Mouse (Mus musculus): ENCODE data around the gene Aspscr1. TPM values are rescaled to one million over a fixed set of nuclear protein-coding genes. Genes with fewer than 3 reads are reported as not detected.

Gene Aspscr1
- polyA plus RNA-seq, 1 experiment: 42.8 TPM

DNA sequence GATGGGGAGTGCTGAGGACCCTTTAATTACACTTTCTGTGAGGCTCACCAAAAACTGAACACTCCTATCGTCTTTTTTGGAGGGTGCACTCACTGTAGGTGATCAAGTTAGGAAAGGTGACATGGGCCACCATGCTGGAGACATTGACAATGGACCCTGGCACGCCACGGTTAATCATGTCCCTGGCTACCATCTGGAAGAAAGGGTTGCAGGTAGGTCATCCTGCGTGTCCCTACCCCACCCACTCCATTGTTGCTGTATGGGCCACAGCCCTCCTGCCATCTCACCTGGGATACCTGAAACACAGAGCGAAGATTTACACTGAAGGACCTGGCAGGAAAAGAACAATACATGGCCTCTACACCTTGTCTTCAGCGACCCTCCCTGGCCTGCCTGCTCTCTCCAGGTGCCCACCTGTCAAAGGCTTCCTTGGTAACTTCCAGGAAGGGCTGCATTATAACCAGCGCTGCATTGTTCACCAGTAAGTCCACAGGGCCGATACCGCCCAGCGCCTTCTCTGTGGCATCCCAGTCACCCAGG lies 57.6 kb downstream of the Aspscr1 start:
- TF ChIP-seq CTCF (IDR thresholded peaks at IDR 0.05; ENCODE audit: low read depth, low read length): no peak
- TF ChIP-seq POLR2A (IDR thresholded peaks at IDR 0.05; ENCODE audit: borderline replicate concordance, low read depth, low read length): no peak
- H3K27ac ChIP-seq (ENCODE audit: insufficient read depth, low read depth, low read length): no peak overlapping the region
- peaks cover 57% of the 10 kb centered on the region for H3K4me1 ChIP-seq (ENCODE audit: control insufficient read depth, insufficient read depth, low read length)
- H3K4me3 ChIP-seq (ENCODE audit: insufficient read depth, low read length): no peak overlapping the region

DNA sequence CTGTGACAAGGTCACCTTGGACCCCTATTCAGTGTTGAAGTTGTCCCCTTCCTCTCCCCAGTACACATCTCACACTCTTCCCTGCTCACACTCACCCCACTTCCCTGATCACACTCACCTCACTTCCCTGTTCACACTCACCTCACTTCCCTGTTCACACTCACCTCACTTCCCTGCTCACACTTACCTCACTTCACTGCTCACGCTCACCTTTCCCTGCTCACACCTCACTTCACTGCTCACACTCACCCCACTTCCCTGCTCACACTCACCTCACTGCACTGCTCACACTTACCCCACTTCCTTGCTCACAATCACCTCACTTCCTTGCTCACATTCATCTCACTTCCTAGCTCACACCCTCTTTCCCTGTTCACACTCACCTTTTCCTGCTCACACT lies 58.6 kb downstream of the Aspscr1 start:
- H3K4me3 ChIP-seq (ENCODE audit: insufficient read depth, low read length): no peak overlapping the region
- H3K4me1 ChIP-seq (ENCODE audit: control insufficient read depth, insufficient read depth, low read length): peaks cover 52% of the 10 kb centered on the region
- no peak overlapping the region for H3K27ac ChIP-seq (ENCODE audit: insufficient read depth, low read depth, low read length)
- TF ChIP-seq CTCF (IDR thresholded peaks at IDR 0.05; ENCODE audit: low read depth, low read length) (no peak), POLR2A (IDR thresholded peaks at IDR 0.05; ENCODE audit: borderline replicate concordance, low read depth, low read length) (no peak)

- peak within 1 kb of the TSS; percentile 70 for H3K27ac ChIP-seq (ENCODE audit: insufficient read depth, low read depth, low read length)
- H3K4me1 ChIP-seq (ENCODE audit: control insufficient read depth, insufficient read depth, low read length): peaks cover 51% of the 10 kb centered on the region
- no peak within 1 kb of the TSS for H3K4me3 ChIP-seq (ENCODE audit: insufficient read depth, low read length)
- TF ChIP-seq CTCF (IDR thresholded peaks at IDR 0.05; ENCODE audit: low read depth, low read length): no peak
- no peak for TF ChIP-seq POLR2A (IDR thresholded peaks at IDR 0.05; ENCODE audit: borderline replicate concordance, low read depth, low read length)
Observed at GRCm38 (mm10) chr11:120731858-120732680, 59.3 kb downstream of the Aspscr1 start, which contains the start of gene Cbr2. Gene Cbr2, minus strand, starts transcription at chr11:120732114.

GRCm38 (mm10) chr11:120733521-120733920 lies 60.7 kb downstream of the Aspscr1 start:
- TF ChIP-seq CTCF (IDR thresholded peaks at IDR 0.05; ENCODE audit: low read depth, low read length): no peak
- no peak for TF ChIP-seq POLR2A (IDR thresholded peaks at IDR 0.05; ENCODE audit: borderline replicate concordance, low read depth, low read length)
- Histone ChIP-seq H3K4me1 (ENCODE audit: control insufficient read depth, insufficient read depth, low read length) (peaks cover 48% of the 10 kb centered on the region), H3K4me3 (ENCODE audit: insufficient read depth, low read length) (no peak overlapping the region), H3K27ac (ENCODE audit: insufficient read depth, low read depth, low read length) (peak overlapping the region; percentile 80)

DNA sequence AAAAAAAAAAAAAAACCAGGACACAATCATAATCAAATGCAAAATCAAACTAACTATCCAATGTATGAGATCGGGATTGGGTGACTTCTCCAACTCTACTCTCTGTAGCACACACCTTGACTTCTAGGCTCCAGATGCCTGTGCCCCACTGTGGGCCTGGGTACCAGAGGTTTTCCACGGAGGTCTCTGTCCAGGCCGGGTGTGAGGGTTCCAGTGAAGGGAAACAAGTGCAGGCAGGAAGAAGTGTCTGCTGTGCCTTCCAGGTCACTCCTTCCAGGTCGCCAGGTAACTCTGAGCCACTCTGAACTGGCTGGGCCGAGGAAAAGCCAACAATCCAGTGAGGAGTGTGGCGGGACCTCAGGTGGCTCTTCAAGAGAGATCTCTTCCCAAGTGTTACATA lies 63.7 kb downstream of the Aspscr1 start:
- TF ChIP-seq POLR2A (IDR thresholded peaks at IDR 0.05; ENCODE audit: borderline replicate concordance, low read depth, low read length) (no peak), CTCF (IDR thresholded peaks at IDR 0.05; ENCODE audit: low read depth, low read length) (no peak)
- H3K27ac ChIP-seq (ENCODE audit: insufficient read depth, low read depth, low read length): no peak overlapping the region
- peaks cover 23% of the 10 kb centered on the region for H3K4me1 ChIP-seq (ENCODE audit: control insufficient read depth, insufficient read depth, low read length)
- no peak overlapping the region for H3K4me3 ChIP-seq (ENCODE audit: insufficient read depth, low read length)

DNA sequence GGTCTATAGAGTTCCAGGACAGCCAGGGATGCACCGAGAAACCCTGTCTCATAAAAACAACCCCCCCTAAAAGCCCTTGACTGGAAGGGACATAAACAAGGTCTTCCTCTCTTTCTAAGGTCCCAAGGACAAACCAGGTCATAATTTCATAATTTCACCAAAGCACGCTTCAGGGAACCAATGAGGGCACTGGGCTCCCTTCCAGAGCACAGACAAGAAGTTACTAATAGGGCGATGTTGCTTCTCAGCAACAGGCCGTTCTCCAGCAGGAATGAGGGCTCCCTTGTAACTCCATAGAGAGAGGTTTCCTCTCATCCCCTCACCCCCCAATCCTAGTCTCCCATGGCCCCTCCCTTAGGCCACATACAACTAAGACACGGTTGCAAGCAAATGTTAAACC lies 68.2 kb downstream of the Aspscr1 start:
- TF ChIP-seq CTCF (IDR thresholded peaks at IDR 0.05; ENCODE audit: low read depth, low read length) (no peak), POLR2A (IDR thresholded peaks at IDR 0.05; ENCODE audit: borderline replicate concordance, low read depth, low read length) (no peak)
- H3K4me1 ChIP-seq (ENCODE audit: control insufficient read depth, insufficient read depth, low read length): peaks cover 3% of the 10 kb centered on the region; the same call in 1 of the 2 replicates
- H3K27ac ChIP-seq (ENCODE audit: insufficient read depth, low read depth, low read length): no peak overlapping the region
- no peak overlapping the region for H3K4me3 ChIP-seq (ENCODE audit: insufficient read depth, low read length)

- H3K27ac ChIP-seq (ENCODE audit: insufficient read depth, low read depth, low read length): no peak overlapping the region
- TF ChIP-seq CTCF (IDR thresholded peaks at IDR 0.05; ENCODE audit: low read depth, low read length) (no peak), POLR2A (IDR thresholded peaks at IDR 0.05; ENCODE audit: borderline replicate concordance, low read depth, low read length) (no peak)
- H3K4me3 ChIP-seq (ENCODE audit: insufficient read depth, low read length): no peak overlapping the region
- H3K4me1 ChIP-seq (ENCODE audit: control insufficient read depth, insufficient read depth, low read length): peaks cover 26% of the 10 kb centered on the region
Observed at GRCm38 (mm10) chr11:120744121-120744701, 71.4 kb downstream of the Aspscr1 start.

GRCm38 (mm10) chr11:120747974-120748373 lies 75.2 kb downstream of the Aspscr1 start:
- TF ChIP-seq CTCF (IDR thresholded peaks at IDR 0.05; ENCODE audit: low read depth, low read length): no peak
- no peak for TF ChIP-seq POLR2A (IDR thresholded peaks at IDR 0.05; ENCODE audit: borderline replicate concordance, low read depth, low read length)

GRCm38 (mm10) chr11:120749430-120749829 lies 76.7 kb downstream of the Aspscr1 start:
- peaks cover 37% of the 10 kb centered on the region for H3K4me1 ChIP-seq (ENCODE audit: control insufficient read depth, insufficient read depth, low read length)
- H3K4me3 ChIP-seq (ENCODE audit: insufficient read depth, low read length): no peak overlapping the region
- H3K27ac ChIP-seq (ENCODE audit: insufficient read depth, low read depth, low read length): no peak overlapping the region
- peak; percentile 63; the same call in 1 of the 2 replicates for TF ChIP-seq CTCF (IDR thresholded peaks at IDR 0.05; ENCODE audit: low read depth, low read length)
- no peak for TF ChIP-seq POLR2A (IDR thresholded peaks at IDR 0.05; ENCODE audit: borderline replicate concordance, low read depth, low read length)

More at GRCm38 (mm10) chr11:120747974-120748373, 75.2 kb downstream of the Aspscr1 start:
- no peak overlapping the region for H3K4me3 ChIP-seq (ENCODE audit: insufficient read depth, low read length)
- peaks cover 37% of the 10 kb centered on the region for H3K4me1 ChIP-seq (ENCODE audit: control insufficient read depth, insufficient read depth, low read length)
- H3K27ac ChIP-seq (ENCODE audit: insufficient read depth, low read depth, low read length): peak overlapping the region; percentile 88

DNA sequence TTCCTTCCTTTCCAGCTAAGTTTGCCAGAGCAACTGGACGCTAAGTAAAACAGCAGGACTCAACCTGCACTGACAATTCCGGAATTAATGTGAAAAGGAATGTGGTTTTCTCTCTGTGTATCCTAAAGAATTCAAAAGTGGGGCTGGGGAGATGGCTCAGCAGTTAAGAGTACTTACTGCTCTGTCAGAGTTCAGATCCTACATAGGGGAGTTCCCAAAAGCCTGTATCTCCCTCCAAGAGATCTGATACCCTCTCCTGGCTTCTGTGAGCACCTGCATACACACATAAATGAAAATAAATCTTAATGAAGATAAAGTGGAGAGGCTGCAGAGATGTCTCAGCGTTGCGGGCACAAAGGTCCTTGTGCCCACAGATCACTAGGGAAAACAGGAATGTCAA lies 78.8 kb downstream of the Aspscr1 start:
- H3K4me1 ChIP-seq (ENCODE audit: control insufficient read depth, insufficient read depth, low read length): peaks cover 28% of the 10 kb centered on the region
- TF ChIP-seq POLR2A (IDR thresholded peaks at IDR 0.05; ENCODE audit: borderline replicate concordance, low read depth, low read length) (no peak), CTCF (IDR thresholded peaks at IDR 0.05; ENCODE audit: low read depth, low read length) (no peak)
- no peak overlapping the region for H3K27ac ChIP-seq (ENCODE audit: insufficient read depth, low read depth, low read length)
- H3K4me3 ChIP-seq (ENCODE audit: insufficient read depth, low read length): no peak overlapping the region

Other genes starting within 250 kb of the Aspscr1 start
- 45.6 and 46.6 TPM in 2 replicates for gene Nploc4, start 235.3 kb upstream of the Aspscr1 start, polyA plus RNA-seq (2012; ENCODE audit: insufficient read depth, insufficient read length, missing spikeins)
- 0.32 TPM in 1 of 2 replicates, not detected in the other for gene Tspan10, start 230.3 kb upstream of the Aspscr1 start, polyA plus RNA-seq (2012; ENCODE audit: insufficient read depth, insufficient read length, missing spikeins)
- 0.49 and 0.62 TPM in 2 replicates for gene Pde6g, start 219.5 kb upstream of the Aspscr1 start, polyA plus RNA-seq (2012; ENCODE audit: insufficient read depth, insufficient read length, missing spikeins)
- gene Oxld1, start 214.9 kb upstream of the Aspscr1 start, polyA plus RNA-seq (2012; ENCODE audit: insufficient read depth, insufficient read length, missing spikeins): 11.4 and 15.4 TPM in 2 replicates
- gene Ccdc137, start 214.9 kb upstream of the Aspscr1 start, polyA plus RNA-seq (2012; ENCODE audit: insufficient read depth, insufficient read length, missing spikeins): 9.9 and 16.6 TPM in 2 replicates
- gene Arl16, start 205.4 kb upstream of the Aspscr1 start, polyA plus RNA-seq (2012; ENCODE audit: insufficient read depth, insufficient read length, missing spikeins): 13.0 and 13.6 TPM in 2 replicates
- gene Mrpl12, start 188.4 kb upstream of the Aspscr1 start, polyA plus RNA-seq (2012; ENCODE audit: insufficient read depth, insufficient read length, missing spikeins): 43.3 and 46.7 TPM in 2 replicates
- gene Slc25a10, start 181.1 kb upstream of the Aspscr1 start, polyA plus RNA-seq (2012; ENCODE audit: insufficient read depth, insufficient read length, missing spikeins): 62.9 and 65.6 TPM in 2 replicates
- gene Gcgr, start 142.3 kb upstream of the Aspscr1 start, polyA plus RNA-seq (2012; ENCODE audit: insufficient read depth, insufficient read length, missing spikeins): not detected in 2 replicates
- 63.5 and 64.0 TPM in 2 replicates for gene Mcrip1, start 123.2 kb upstream of the Aspscr1 start, polyA plus RNA-seq (2012; ENCODE audit: insufficient read depth, insufficient read length, missing spikeins)
- not detected in 2 replicates for gene Ppp1r27, start 121.8 kb upstream of the Aspscr1 start, polyA plus RNA-seq (2012; ENCODE audit: insufficient read depth, insufficient read length, missing spikeins)
- 292 and 334 TPM in 2 replicates for gene P4hb, start 99.7 kb upstream of the Aspscr1 start, polyA plus RNA-seq (2012; ENCODE audit: insufficient read depth, insufficient read length, missing spikeins)
- 628 and 760 TPM in 2 replicates for gene Arhgdia, start 91.3 kb upstream of the Aspscr1 start, polyA plus RNA-seq (2012; ENCODE audit: insufficient read depth, insufficient read length, missing spikeins)
- gene Alyref, start 74.6 kb upstream of the Aspscr1 start, polyA plus RNA-seq (2012; ENCODE audit: insufficient read depth, insufficient read length, missing spikeins): 97.5 and 121 TPM in 2 replicates
- 127 and 128 TPM in 2 replicates for gene Anapc11, start 74.6 kb upstream of the Aspscr1 start, polyA plus RNA-seq (2012; ENCODE audit: insufficient read depth, insufficient read length, missing spikeins)
- gene Npb, start 64.5 kb upstream of the Aspscr1 start, polyA plus RNA-seq (2012; ENCODE audit: insufficient read depth, insufficient read length, missing spikeins): 1.4 TPM in 1 of 2 replicates, not detected in the other
- 52.4 and 64.5 TPM in 2 replicates for gene Pcyt2, start 55.0 kb upstream of the Aspscr1 start, polyA plus RNA-seq (2012; ENCODE audit: insufficient read depth, insufficient read length, missing spikeins)
- 78.5 and 91.5 TPM in 2 replicates for gene Sirt7, start 47.7 kb upstream of the Aspscr1 start, polyA plus RNA-seq (2012; ENCODE audit: insufficient read depth, insufficient read length, missing spikeins)
- gene Mafg, start 39.4 kb upstream of the Aspscr1 start, polyA plus RNA-seq (2012; ENCODE audit: insufficient read depth, insufficient read length, missing spikeins): 76.0 and 77.5 TPM in 2 replicates
- gene Pycr1, start 29.2 kb upstream of the Aspscr1 start, polyA plus RNA-seq (2012; ENCODE audit: insufficient read depth, insufficient read length, missing spikeins): 0.61 and 0.78 TPM in 2 replicates
- gene Myadml2, start 24.8 kb upstream of the Aspscr1 start, polyA plus RNA-seq (2012; ENCODE audit: insufficient read depth, insufficient read length, missing spikeins): not detected in 2 replicates
- gene Notum, start 11.8 kb upstream of the Aspscr1 start, polyA plus RNA-seq (2012; ENCODE audit: insufficient read depth, insufficient read length, missing spikeins): not detected in 2 replicates
- gene Cenpx, start 40.8 kb downstream of the Aspscr1 start, polyA plus RNA-seq (2012; ENCODE audit: insufficient read depth, insufficient read length, missing spikeins): 109 and 110 TPM in 2 replicates
- 34.3 and 46.1 TPM in 2 replicates for gene Lrrc45, start 41.0 kb downstream of the Aspscr1 start, polyA plus RNA-seq (2012; ENCODE audit: insufficient read depth, insufficient read length, missing spikeins)
- 14.3 and 18.1 TPM in 2 replicates for gene Rac3, start 48.5 kb downstream of the Aspscr1 start, polyA plus RNA-seq (2012; ENCODE audit: insufficient read depth, insufficient read length, missing spikeins)
- 65.0 and 65.6 TPM in 2 replicates for gene Dcxr, start 54.3 kb downstream of the Aspscr1 start, polyA plus RNA-seq (2012; ENCODE audit: insufficient read depth, insufficient read length, missing spikeins)
- gene Cbr2, start 59.1 kb downstream of the Aspscr1 start, polyA plus RNA-seq (2012; ENCODE audit: insufficient read depth, insufficient read length, missing spikeins): 57.0 and 81.4 TPM in 2 replicates
- 13.2 and 32.4 TPM in 2 replicates for gene Hmga1b, start 89.8 kb downstream of the Aspscr1 start, polyA plus RNA-seq (2012; ENCODE audit: insufficient read depth, insufficient read length, missing spikeins)
- 18.3 and 22.6 TPM in 2 replicates for gene Rfng, start 111.2 kb downstream of the Aspscr1 start, polyA plus RNA-seq (2012; ENCODE audit: insufficient read depth, insufficient read length, missing spikeins)
- gene Gps1, start 111.3 kb downstream of the Aspscr1 start, polyA plus RNA-seq (2012; ENCODE audit: insufficient read depth, insufficient read length, missing spikeins): 34.7 and 41.1 TPM in 2 replicates
- 22.7 and 28.5 TPM in 2 replicates for gene Dus1l, start 123.4 kb downstream of the Aspscr1 start, polyA plus RNA-seq (2012; ENCODE audit: insufficient read depth, insufficient read length, missing spikeins)
- 6.9 and 8.1 TPM in 2 replicates for gene Fasn, start 151.6 kb downstream of the Aspscr1 start, polyA plus RNA-seq (2012; ENCODE audit: insufficient read depth, insufficient read length, missing spikeins)